Mouse (Mus musculus): ENCODE measurements around the gene Scrn1. TPM values are rescaled to one million over a fixed set of nuclear protein-coding genes. Genes with fewer than 3 reads are reported as not detected.

The Scrn1 gene
- polyA plus RNA-seq, 1 experiment from 2014 or later: 109 TPM

- H3K4me1 ChIP-seq (ENCODE audit: control insufficient read depth, insufficient read depth, low read depth, low read length): peaks cover 8% of the 10 kb centered on the region
- no peaks in the 10 kb centered on the region for H3K36me3 ChIP-seq (ENCODE audit: control insufficient read depth, insufficient read depth, low read length)
- H3K9me3 ChIP-seq (ENCODE audit: control insufficient read depth, low read length): no peaks in the 10 kb centered on the region
- H3K4me3 ChIP-seq (ENCODE audit: low read length): no peak overlapping the region
- H3K9ac ChIP-seq (ENCODE audit: low read depth, low read length): no peak overlapping the region
- H3K27me3 ChIP-seq (replicated peaks; ENCODE audit: control insufficient read depth, insufficient read depth, low read length): no peaks in the 10 kb centered on the region
- no peak for ATAC-seq
- no peak overlapping the region for H3K4me2 ChIP-seq (ENCODE audit: low read length)
- no peak overlapping the region for H3K27ac ChIP-seq (ENCODE audit: low read depth, low read length)
- WGBS: 76% methylated on average over 19 of the region's 19 CpGs
Observed at GRCm38 (mm10) chr6:54475926-54476667, 90.2 kb downstream of the Scrn1 start.

- Histone ChIP-seq H3K4me2 (ENCODE audit: low read length) (no peak overlapping the region), H3K9me3 (ENCODE audit: control insufficient read depth, low read length) (no peaks in the 10 kb centered on the region), H3K27ac (ENCODE audit: low read depth, low read length) (no peak overlapping the region), H3K36me3 (ENCODE audit: control insufficient read depth, insufficient read depth, low read length) (no peaks in the 10 kb centered on the region), H3K9ac (ENCODE audit: low read depth, low read length) (no peak overlapping the region), H3K4me1 (ENCODE audit: control insufficient read depth, insufficient read depth, low read depth, low read length) (peaks cover 5% of the 10 kb centered on the region; the same call in 1 of the 2 replicates), H3K4me3 (ENCODE audit: low read length) (no peak overlapping the region), H3K27me3 (replicated peaks; ENCODE audit: control insufficient read depth, insufficient read depth, low read length) (no peaks in the 10 kb centered on the region)
- ATAC-seq: no peak
- 75% methylated on average over 8 of the region's 8 CpGs for WGBS
Observed at GRCm38 (mm10) chr6:54472846-54473715, 93.2 kb downstream of the Scrn1 start.

GRCm38 (mm10) chr6:54471866-54472265 is 94.4 kb downstream of the Scrn1 start:
- no peak for ATAC-seq

GRCm38 (mm10) chr6:54467371-54467770 is 98.9 kb downstream of the Scrn1 start:
- H3K36me3 ChIP-seq (ENCODE audit: control insufficient read depth, insufficient read depth, low read length): no peaks in the 10 kb centered on the region
- H3K9me3 ChIP-seq (ENCODE audit: control insufficient read depth, low read length): no peaks in the 10 kb centered on the region
- H3K27me3 ChIP-seq (replicated peaks; ENCODE audit: control insufficient read depth, insufficient read depth, low read length): no peaks in the 10 kb centered on the region
- ATAC-seq: no peak
- H3K27ac ChIP-seq (ENCODE audit: low read depth, low read length): no peak overlapping the region
- H3K4me2 ChIP-seq (ENCODE audit: low read length): no peak overlapping the region
- H3K9ac ChIP-seq (ENCODE audit: low read depth, low read length): no peak overlapping the region
- no peaks in the 10 kb centered on the region for H3K4me1 ChIP-seq (ENCODE audit: control insufficient read depth, insufficient read depth, low read depth, low read length)
- H3K4me3 ChIP-seq (ENCODE audit: low read length): no peak overlapping the region
- 92% methylated on average over 3 of the region's 3 CpGs for WGBS

More at GRCm38 (mm10) chr6:54471866-54472265, 94.4 kb downstream of the Scrn1 start:
- H3K9ac ChIP-seq (ENCODE audit: low read depth, low read length): no peak overlapping the region
- no peaks in the 10 kb centered on the region for H3K36me3 ChIP-seq (ENCODE audit: control insufficient read depth, insufficient read depth, low read length)
- no peak overlapping the region for H3K4me2 ChIP-seq (ENCODE audit: low read length)
- no peaks in the 10 kb centered on the region for H3K27me3 ChIP-seq (replicated peaks; ENCODE audit: control insufficient read depth, insufficient read depth, low read length)
- no peak overlapping the region for H3K4me3 ChIP-seq (ENCODE audit: low read length)
- no peak overlapping the region for H3K27ac ChIP-seq (ENCODE audit: low read depth, low read length)
- H3K9me3 ChIP-seq (ENCODE audit: control insufficient read depth, low read length): no peaks in the 10 kb centered on the region
- H3K4me1 ChIP-seq (ENCODE audit: control insufficient read depth, insufficient read depth, low read depth, low read length): peaks cover 5% of the 10 kb centered on the region; the same call in 1 of the 2 replicates
- 86% methylated on average over 7 of the region's 7 CpGs for WGBS

- H3K36me3 ChIP-seq (ENCODE audit: control insufficient read depth, insufficient read depth, low read length): no peaks in the 10 kb centered on the region
- H3K4me3 ChIP-seq (ENCODE audit: low read length): no peak overlapping the region
- no peaks in the 10 kb centered on the region for H3K9me3 ChIP-seq (ENCODE audit: control insufficient read depth, low read length)
- H3K27ac ChIP-seq (ENCODE audit: low read depth, low read length): no peak overlapping the region
- no peak for ATAC-seq
- H3K4me2 ChIP-seq (ENCODE audit: low read length): no peak overlapping the region
- H3K9ac ChIP-seq (ENCODE audit: low read depth, low read length): no peak overlapping the region
- H3K27me3 ChIP-seq (replicated peaks; ENCODE audit: control insufficient read depth, insufficient read depth, low read length): no peaks in the 10 kb centered on the region
- 81% methylated on average over 4 of the region's 4 CpGs for WGBS
- peaks cover 3% of the 10 kb centered on the region; the same call in 1 of the 2 replicates for H3K4me1 ChIP-seq (ENCODE audit: control insufficient read depth, insufficient read depth, low read depth, low read length)
Observed at GRCm38 (mm10) chr6:54464926-54465325, 101.4 kb downstream of the Scrn1 start.

- Histone ChIP-seq H3K9ac (ENCODE audit: low read depth, low read length) (no peak overlapping the region), H3K4me2 (ENCODE audit: low read length) (no peak overlapping the region), H3K9me3 (ENCODE audit: control insufficient read depth, low read length) (no peaks in the 10 kb centered on the region), H3K4me3 (ENCODE audit: low read length) (no peak overlapping the region), H3K36me3 (ENCODE audit: control insufficient read depth, insufficient read depth, low read length) (no peaks in the 10 kb centered on the region), H3K27me3 (replicated peaks; ENCODE audit: control insufficient read depth, insufficient read depth, low read length) (no peaks in the 10 kb centered on the region), H3K4me1 (ENCODE audit: control insufficient read depth, insufficient read depth, low read depth, low read length) (peaks cover 9% of the 10 kb centered on the region; the same call in 1 of the 2 replicates), H3K27ac (ENCODE audit: low read depth, low read length) (no peak overlapping the region)
- ATAC-seq: peak; percentile 74; the same call in 1 of the 2 replicates
- 45% methylated on average over 8 of the region's 8 CpGs for WGBS
Observed at GRCm38 (mm10) chr6:54463701-54464458, 102.4 kb downstream of the Scrn1 start.

GRCm38 (mm10) chr6:54462766-54463165 is 103.5 kb downstream of the Scrn1 start:
- H3K36me3 ChIP-seq (ENCODE audit: control insufficient read depth, insufficient read depth, low read length): no peaks in the 10 kb centered on the region
- H3K4me1 ChIP-seq (ENCODE audit: control insufficient read depth, insufficient read depth, low read depth, low read length): peaks cover 9% of the 10 kb centered on the region; the same call in 1 of the 2 replicates
- ATAC-seq: no peak
- no peak overlapping the region for H3K9ac ChIP-seq (ENCODE audit: low read depth, low read length)
- H3K27me3 ChIP-seq (replicated peaks; ENCODE audit: control insufficient read depth, insufficient read depth, low read length): no peaks in the 10 kb centered on the region
- no peak overlapping the region for H3K27ac ChIP-seq (ENCODE audit: low read depth, low read length)
- 81% methylated on average over 6 of the region's 6 CpGs for WGBS
- no peak overlapping the region for H3K4me3 ChIP-seq (ENCODE audit: low read length)
- H3K9me3 ChIP-seq (ENCODE audit: control insufficient read depth, low read length): no peaks in the 10 kb centered on the region
- no peak overlapping the region for H3K4me2 ChIP-seq (ENCODE audit: low read length)

- 56% methylated on average over 13 of the region's 13 CpGs for WGBS
- peaks cover 9% of the 10 kb centered on the region; the same call in 1 of the 2 replicates for H3K4me1 ChIP-seq (ENCODE audit: control insufficient read depth, insufficient read depth, low read depth, low read length)
- H3K4me2 ChIP-seq (ENCODE audit: low read length): no peak overlapping the region
- no peak overlapping the region for H3K27ac ChIP-seq (ENCODE audit: low read depth, low read length)
- H3K4me3 ChIP-seq (ENCODE audit: low read length): no peak overlapping the region
- no peaks in the 10 kb centered on the region for H3K36me3 ChIP-seq (ENCODE audit: control insufficient read depth, insufficient read depth, low read length)
- no peak overlapping the region for H3K9ac ChIP-seq (ENCODE audit: low read depth, low read length)
- ATAC-seq: peak; percentile 47
- H3K27me3 ChIP-seq (replicated peaks; ENCODE audit: control insufficient read depth, insufficient read depth, low read length): no peaks in the 10 kb centered on the region
- H3K9me3 ChIP-seq (ENCODE audit: control insufficient read depth, low read length): no peaks in the 10 kb centered on the region
Observed at GRCm38 (mm10) chr6:54460915-54461671, 105.2 kb downstream of the Scrn1 start.
